Mouse (Mus musculus) lung, adult 2 months (tissue): Measurements from ENCODE around the gene Stat4.

Experiments
- CTCF ChIP-seq: fragments of 200-500 bp; IDR thresholded peaks from 2 replicates; pipeline ENCODE4 v1.5.1; 2011; ENCODE audit warnings: mild to moderate bottlenecking, low read length, control low read depth; ENCODE audit not compliant: insufficient read depth
- POLR2A ChIP-seq: fragments of 200-500 bp; IDR thresholded peaks from 2 replicates; pipeline ENCODE4 v1.6.1; 2011; ENCODE audit warnings: low read depth, mild to moderate bottlenecking, control low read depth, low read length, borderline replicate concordance; ENCODE audit errors: extremely low read depth

GRCm38 (mm10) chr1:52118860-52119591, 132.1 kb downstream of the Stat4 start, which contains the start of gene Stat1:
- TF ChIP-seq CTCF (no peak), POLR2A (peak; percentile 70)
